Mouse (Mus musculus) cerebellum, adult 2 months (tissue): ENCODE measurements around the gene Hs2st1.

Experiments used
- CTCF ChIP-seq: fragments of 200-500 bp; IDR thresholded peaks from 2 replicates; pipeline ENCODE4 v1.5.1; 2011; ENCODE audit warnings: low read depth, mild to moderate bottlenecking, control low read depth, low read length, moderate library complexity, borderline replicate concordance; ENCODE audit not compliant: insufficient read depth
- POLR2A ChIP-seq: fragments of 200-500 bp; IDR thresholded peaks from 2 replicates; pipeline ENCODE4 v1.6.1; 2011; ENCODE audit warnings: low read length, control low read depth, borderline replicate concordance; ENCODE audit not compliant: insufficient read depth

- no peak for TF ChIP-seq POLR2A
- TF ChIP-seq CTCF = no peak
Observed at GRCm38 (mm10) chr3:144545832-144546231, 24.1 kb downstream of the Hs2st1 start.
